ENCODE assay signal across 8 mouse cellular contexts in the genomic region with DNA sequence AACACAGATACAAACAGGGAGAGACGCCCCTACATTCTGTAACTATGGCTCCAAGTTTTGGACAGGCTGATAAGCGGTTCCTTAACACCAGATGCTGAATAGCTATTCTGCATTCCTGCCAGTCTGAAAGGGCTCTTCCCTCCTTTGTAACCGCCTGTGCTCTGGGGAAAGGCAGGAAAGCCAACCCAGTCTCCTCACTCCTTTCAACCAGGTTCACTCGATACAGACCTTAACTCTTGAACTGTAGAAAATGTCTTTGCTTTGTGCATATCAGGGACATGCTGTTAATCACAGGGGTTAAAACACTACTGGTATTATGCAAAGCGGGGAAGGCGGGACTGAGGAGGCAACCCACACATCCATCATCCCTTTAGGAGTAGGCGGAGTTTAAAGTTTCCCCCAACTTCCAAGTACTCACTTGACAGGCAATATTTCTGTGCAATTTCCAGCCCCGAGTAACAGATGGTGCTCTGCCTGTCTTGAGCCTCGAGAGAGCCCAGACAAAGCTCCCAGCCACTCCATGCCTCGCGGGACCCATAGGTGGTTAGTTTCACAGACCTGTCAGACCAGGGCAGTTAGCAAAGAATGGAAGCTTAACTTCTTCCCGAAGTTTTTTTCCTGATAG. TPM values are rescaled to one million over a fixed set of nuclear protein-coding genes. Genes with fewer than 3 reads are reported as not detected.
DNase-seq lines count a peak whose midpoint lies in the region; ATAC-seq and TF ChIP-seq lines count a peak whose summit lies in the region.

No protein-coding gene starts in this region.

- no peaks in the 10 kb centered on the region for H3K27me3 ChIP-seq in embryonic facial prominence, embryonic 12.5 days
- H3K27me3 ChIP-seq in heart, embryonic 13.5 days (replicated peaks) = no peaks in the 10 kb centered on the region
- no peaks in the 10 kb centered on the region for H3K27me3 ChIP-seq in kidney, embryonic 14.5 days (ENCODE audit: control insufficient read depth, insufficient read depth, low read length)
- H3K27me3 ChIP-seq in lung, postnatal 0 days (replicated peaks; ENCODE audit: insufficient read depth, low read length) = no peaks in the 10 kb centered on the region

- no peaks in the 10 kb centered on the region for H3K9me3 ChIP-seq in embryonic facial prominence, embryonic 12.5 days
- no peaks in the 10 kb centered on the region for H3K9me3 ChIP-seq in heart, embryonic 13.5 days
- H3K9me3 ChIP-seq in kidney, embryonic 14.5 days (ENCODE audit: control insufficient read depth, low read length) = no peaks in the 10 kb centered on the region
- no peaks in the 10 kb centered on the region for H3K9me3 ChIP-seq in lung, postnatal 0 days (ENCODE audit: low read length)

- peak overlapping the region; percentile 67 for H3K4me3 ChIP-seq in embryonic facial prominence, embryonic 12.5 days
- H3K4me3 ChIP-seq in heart, embryonic 13.5 days = peak overlapping the region; percentile 77
- H3K4me3 ChIP-seq in kidney, embryonic 14.5 days (ENCODE audit: low read length) = peak overlapping the region; percentile 81
- H3K4me3 ChIP-seq in lung, postnatal 0 days (ENCODE audit: low read depth, low read length) = peak overlapping the region; percentile 75

- ATAC-seq in embryonic facial prominence, embryonic 12.5 days (ENCODE audit: insufficient number of reproducible peaks, insufficient read depth, low FRiP score, low TSS enrichment) = 0 out of 2 replicates have a peak, but pooled peaks have one; percentile 30
- no peak for ATAC-seq in heart, embryonic 13.5 days (ENCODE audit: extremely low read depth, insufficient number of reproducible peaks, low FRiP score, low TSS enrichment)
- ATAC-seq in kidney, embryonic 14.5 days (ENCODE audit: low FRiP score, low TSS enrichment) = peak; percentile 60
- ATAC-seq in lung, postnatal 0 days = peak; percentile 18

- DNase-seq in adrenal gland, adult 18-20 months (ENCODE audit: low spot score in 2 of 2) = peak; percentile 32 to 56
- peak; percentile 75 for DNase-seq in lung, postnatal 0 days (ENCODE audit: low spot score)
- peak; percentile 25 for DNase-seq in skeletal muscle tissue, adult 2 months (ENCODE audit: low read depth, low spot score)
- no peak for DNase-seq in layer of hippocampus, postnatal 10 days (ENCODE audit: low spot score in 2 of 2)
- DNase-seq in right cerebral cortex, postnatal 4 days = no peak

- 2% methylated on average over 12 of the region's 12 CpGs for WGBS in embryonic facial prominence, embryonic 12.5 days
- 4% methylated on average over 12 of the region's 12 CpGs for WGBS in heart, embryonic 13.5 days
- WGBS in kidney, embryonic 14.5 days = 4% methylated on average over 12 of the region's 12 CpGs
- whole genome bisulfite sequencing in lung, postnatal 0 days = 1% methylated on average over 12 of the region's 12 CpGs

- no peak for TF ChIP-seq CTCF in lung, postnatal 0 days (IDR thresholded peaks at IDR 0.05)

- no peak for TF ChIP-seq EP300 in lung, postnatal 0 days (IDR thresholded peaks at IDR 0.05)

- H3K9ac ChIP-seq in embryonic facial prominence, embryonic 12.5 days = peak overlapping the region; percentile 83
- peak overlapping the region; percentile 91 for H3K9ac ChIP-seq in heart, embryonic 13.5 days
- peak overlapping the region; percentile 92 for H3K9ac ChIP-seq in kidney, embryonic 14.5 days (ENCODE audit: low read depth, low read length)
- peak overlapping the region; percentile 62 for H3K9ac ChIP-seq in lung, postnatal 0 days (replicated peaks; ENCODE audit: low read depth)

- H3K36me3 ChIP-seq in embryonic facial prominence, embryonic 12.5 days = no peaks in the 10 kb centered on the region
- H3K36me3 ChIP-seq in heart, embryonic 13.5 days = no peaks in the 10 kb centered on the region
- no peaks in the 10 kb centered on the region for H3K36me3 ChIP-seq in kidney, embryonic 14.5 days (ENCODE audit: control insufficient read depth, insufficient read depth, low read length)
- H3K36me3 ChIP-seq in lung, postnatal 0 days (ENCODE audit: insufficient read depth, low read length) = no peaks in the 10 kb centered on the region

- H3K4me2 ChIP-seq in embryonic facial prominence, embryonic 12.5 days (replicated peaks) = peak overlapping the region; percentile 63
- H3K4me2 ChIP-seq in heart, embryonic 13.5 days = peak overlapping the region; percentile 88
- H3K4me2 ChIP-seq in kidney, embryonic 14.5 days (replicated peaks; ENCODE audit: low read depth, low read length) = peak overlapping the region; percentile 80
- peak overlapping the region; percentile 85 for H3K4me2 ChIP-seq in lung, postnatal 0 days (replicated peaks; ENCODE audit: low read depth, low read length)

- peaks cover 24% of the 10 kb centered on the region for H3K4me1 ChIP-seq in embryonic facial prominence, embryonic 12.5 days
- H3K4me1 ChIP-seq in heart, embryonic 13.5 days = peaks cover 17% of the 10 kb centered on the region
- no peaks in the 10 kb centered on the region for H3K4me1 ChIP-seq in kidney, embryonic 14.5 days (ENCODE audit: control insufficient read depth, insufficient read depth, low read length)
- no peaks in the 10 kb centered on the region for H3K4me1 ChIP-seq in lung, postnatal 0 days (ENCODE audit: insufficient read depth, low read depth, low read length)

- peak overlapping the region; percentile 94 for H3K27ac ChIP-seq in embryonic facial prominence, embryonic 12.5 days
- H3K27ac ChIP-seq in heart, embryonic 13.5 days (replicated peaks) = peak overlapping the region; percentile 94
- H3K27ac ChIP-seq in kidney, embryonic 14.5 days (ENCODE audit: low read depth, low read length) = peak overlapping the region; percentile 89
- peak overlapping the region; percentile 92 for H3K27ac ChIP-seq in lung, postnatal 0 days (ENCODE audit: low read length)

RNA-seq across cellular contexts. Expression of a gene that starts 1.2 kb away (rescaled TPM):
- 1 to 10 TPM; 5.3 to 9.1 TPM for total RNA-seq in adrenal gland, adult 18-20 months (2021)
- polyA plus RNA-seq in embryonic facial prominence, embryonic 12.5 days (2016; fragmentation: Nextera tagmentation; extraction: Ambion mirVana) = 45.5 and 49.5 TPM in 2 replicates
- polyA plus RNA-seq in heart, embryonic 13.5 days (2015; fragmentation: Nextera tagmentation; extraction: Ambion mirVana) = 9.7 and 10.0 TPM in 2 replicates
- polyA plus RNA-seq in kidney, embryonic 14.5 days (2014; fragmentation: Nextera tagmentation; extraction: Ambion mirVana) = 23.2 and 24.1 TPM in 2 replicates
- 7.5 and 9.5 TPM in 2 replicates for polyA plus RNA-seq in lung, postnatal 0 days (2015; fragmentation: Nextera tagmentation; extraction: Ambion mirVana)
- total RNA-seq in layer of hippocampus, postnatal 10 days (2021) = 1 to 10 TPM; 6.4 to 6.9 TPM

Comparison
In these comparisons a context has a peak if more than half of its experiments do, and no peak if none do; other contexts are left out.
1. DNase-seq: peak in adrenal gland, adult 18-20 months (2 of 2), lung, postnatal 0 days (single experiment) and skeletal muscle tissue, adult 2 months (single experiment); none in layer of hippocampus, postnatal 10 days (0 of 2) and right cerebral cortex, postnatal 4 days (single experiment).
2. Peak in every context shown above with its lines, with median percentiles within 50 percentile points of each other: H3K27ac ChIP-seq, H3K4me2 ChIP-seq, H3K4me3 ChIP-seq and H3K9ac ChIP-seq.